Mouse (Mus musculus): ENCODE results near the gene Nuak1.
A peak's percentile ranks its signal among the peaks of the same experiment; 100 is the strongest.
"Not testable (repeated sequence)": the region's sequence is repeated elsewhere in the genome, so short reads cannot be mapped to it uniquely, and the experiment has no call there.

The Nuak1 gene

GRCm38 (mm10) chr10:84440541-84441433 is at the start of gene Nuak1:
Gene Nuak1 (minus strand): TSS chr10:84440597.
- peak; percentile 83 for DNase-seq (ENCODE audit: low read depth)

DNA sequence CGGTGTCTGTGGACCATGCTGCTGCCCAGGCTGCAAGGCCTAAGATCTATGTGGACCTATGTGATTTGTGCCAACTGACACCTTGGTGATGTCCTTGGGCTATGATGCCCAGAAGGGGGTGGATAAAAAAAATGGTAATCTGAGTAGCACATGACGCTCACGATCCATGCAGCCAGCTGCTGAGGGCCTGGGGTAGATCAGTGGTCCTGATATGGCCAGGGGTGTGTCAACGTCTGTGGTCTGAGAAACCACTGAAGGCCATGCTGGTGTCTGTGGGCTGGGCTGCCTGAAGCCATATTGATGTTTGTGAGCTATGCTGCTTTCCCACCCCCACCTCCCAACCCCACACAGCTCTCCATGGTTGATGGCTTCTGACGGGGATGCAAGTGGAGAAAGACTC is 49.7 kb upstream of the Nuak1 start:
- peak; percentile 94 for DNase-seq (ENCODE audit: low read depth)

DNA sequence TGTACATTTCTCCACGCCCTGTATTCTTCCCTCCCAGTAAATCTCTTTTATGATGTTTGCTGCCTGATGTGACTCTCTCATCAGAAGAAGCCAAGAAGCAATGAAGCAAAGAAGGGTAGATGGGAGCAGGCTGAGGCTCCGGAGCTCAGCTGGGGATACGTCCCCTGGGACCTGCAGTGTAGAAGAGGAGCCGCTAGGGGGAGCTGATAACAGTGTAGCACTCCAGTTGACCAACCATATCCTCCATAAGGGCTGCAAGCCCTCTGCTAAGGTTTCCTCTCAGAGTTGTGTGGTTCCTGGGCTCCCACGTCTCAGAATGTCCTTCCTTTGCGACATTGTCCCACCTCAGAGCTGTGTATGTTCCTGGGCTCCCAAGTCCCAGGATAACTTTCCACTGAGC is 47.9 kb upstream of the Nuak1 start:
- peak; percentile 73 for DNase-seq (ENCODE audit: low read depth)

DNA sequence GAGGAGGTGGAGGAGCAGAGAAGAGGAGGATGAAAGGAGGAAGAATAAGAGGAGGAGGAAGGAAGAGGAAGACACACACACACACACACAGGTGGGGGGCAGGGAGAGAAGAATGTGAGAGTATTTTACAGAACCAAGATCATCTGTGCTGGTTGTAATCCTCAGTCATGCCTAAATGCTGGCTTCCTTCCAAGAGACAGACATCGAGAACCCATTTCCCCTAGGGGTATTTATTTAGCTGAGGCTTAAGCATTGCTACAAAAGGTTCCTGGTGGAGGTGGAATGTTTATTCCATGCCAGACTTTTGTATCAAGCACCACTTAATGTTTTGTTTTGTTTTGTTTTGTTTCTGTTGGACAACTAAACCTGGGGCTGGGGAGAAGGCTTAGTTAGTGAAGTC is 44.3 kb upstream of the Nuak1 start:
- peak; percentile 17 for DNase-seq (ENCODE audit: low read depth)

GRCm38 (mm10) chr10:84483553-84483952 is 43.2 kb upstream of the Nuak1 start:
- DNase-seq (ENCODE audit: low read depth), result no peak

DNA sequence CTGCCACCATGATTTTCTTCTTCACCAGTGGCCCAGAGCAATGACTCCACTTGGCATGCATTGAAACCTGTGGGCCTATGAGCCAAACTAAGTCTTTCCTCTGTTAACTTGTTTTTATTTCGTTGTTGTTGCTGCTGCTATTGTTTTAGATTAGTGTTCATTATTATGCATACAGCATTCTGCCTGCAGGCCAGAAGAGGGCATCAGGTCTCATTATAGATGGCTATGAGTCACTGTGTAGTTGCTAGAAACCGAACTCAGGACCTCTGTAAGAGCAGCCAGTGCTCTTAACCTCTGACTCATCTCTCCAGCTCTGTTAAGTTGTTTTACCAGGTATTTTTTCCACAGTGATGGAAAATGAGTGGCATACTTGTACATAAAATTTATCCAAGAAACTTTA is 42.7 kb upstream of the Nuak1 start:
- DNase-seq (ENCODE audit: low read depth), result peak; percentile 51

GRCm38 (mm10) chr10:84482418-84482817 is 42.0 kb upstream of the Nuak1 start:
- DNase-seq (ENCODE audit: low read depth), result not testable (repeated sequence)

GRCm38 (mm10) chr10:84481327-84481671 is 40.9 kb upstream of the Nuak1 start:
- DNase-seq (ENCODE audit: low read depth), result no peak

GRCm38 (mm10) chr10:84480667-84481326 is 40.4 kb upstream of the Nuak1 start:
- DNase-seq (ENCODE audit: low read depth), result peak; percentile 84

GRCm38 (mm10) chr10:84480146-84480545 is 39.7 kb upstream of the Nuak1 start:
- DNase-seq (ENCODE audit: low read depth), result no peak

DNA sequence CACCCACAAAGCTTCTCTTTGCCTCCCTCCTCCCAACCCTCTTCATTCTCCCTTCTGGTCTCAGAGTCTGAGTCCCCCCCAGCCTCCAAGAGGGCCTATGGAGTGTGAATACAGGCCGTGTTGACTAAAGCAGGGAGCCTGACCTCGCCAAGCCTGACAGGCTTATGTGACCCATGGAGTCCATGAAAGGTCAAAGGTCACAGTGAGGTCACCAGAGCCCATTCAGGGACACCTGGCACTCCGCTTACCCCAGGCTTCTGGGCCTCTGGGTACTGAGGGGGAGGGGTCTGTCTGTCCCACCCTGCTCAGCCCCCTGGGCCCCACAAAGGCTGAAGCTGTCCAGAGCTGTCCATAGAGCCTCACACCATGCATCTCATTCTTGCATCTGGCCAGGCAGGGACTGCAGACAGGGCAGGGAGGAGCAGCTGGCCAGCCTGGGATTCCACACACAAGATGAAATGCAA is 37.2 kb upstream of the Nuak1 start:
- DNase-seq (ENCODE audit: low read depth), result no peak

- DNase-seq (ENCODE audit: low read depth), result no peak
These were observed 36.7 kb upstream of the Nuak1 start for GRCm38 (mm10) chr10:84477045-84477612.

DNA sequence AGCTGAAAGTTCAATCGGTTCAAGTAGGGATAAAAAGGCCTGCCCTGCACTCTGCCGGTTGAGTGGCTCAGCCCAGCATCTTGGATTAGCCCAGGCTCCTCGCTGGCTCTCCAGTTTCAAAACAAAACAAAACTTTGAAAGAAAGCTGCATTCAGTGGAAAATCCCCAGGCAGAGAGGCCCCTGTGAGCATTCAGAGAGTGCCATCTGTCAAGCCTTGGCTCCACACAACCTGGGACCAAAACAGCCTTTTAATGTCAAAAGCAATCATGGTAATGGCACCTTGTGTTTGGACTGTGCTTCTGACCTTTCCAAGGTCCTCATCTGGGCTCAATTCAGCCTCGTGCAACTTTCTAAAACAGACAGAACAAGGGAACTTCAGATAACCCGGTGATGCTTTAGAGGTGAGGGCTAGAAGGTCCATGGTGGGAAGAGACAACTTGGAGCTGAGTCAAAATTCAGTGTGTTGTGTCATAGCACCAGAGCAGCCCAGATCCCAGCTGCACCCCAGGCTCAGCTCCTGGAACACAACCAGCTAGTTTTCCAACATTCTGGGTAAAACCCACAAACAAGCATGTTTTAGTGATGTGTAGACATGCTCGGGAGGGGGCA is 27.3 kb upstream of the Nuak1 start:
- no peak for DNase-seq (ENCODE audit: low read depth)

DNA sequence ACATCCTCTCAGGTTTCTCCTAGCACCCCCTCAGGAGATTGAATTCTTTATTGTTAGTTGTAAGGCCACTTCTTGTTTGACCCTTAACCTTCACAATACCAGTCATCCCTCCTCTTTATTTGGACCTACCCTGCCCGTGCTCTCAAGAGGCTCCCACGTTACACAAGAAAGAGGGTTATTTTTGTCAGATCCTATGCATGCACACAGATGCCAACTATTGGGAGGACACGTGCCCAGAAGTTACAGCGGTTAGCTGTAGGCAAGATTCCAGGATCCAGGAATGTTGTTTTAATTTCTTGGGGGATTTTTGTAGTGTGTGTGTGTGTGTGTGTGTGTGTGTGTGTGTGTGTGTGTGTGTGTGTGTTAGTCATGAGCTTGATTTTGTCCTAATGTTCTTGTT is 25.1 kb upstream of the Nuak1 start:
- DNase-seq (ENCODE audit: low read depth), result no peak

DNA sequence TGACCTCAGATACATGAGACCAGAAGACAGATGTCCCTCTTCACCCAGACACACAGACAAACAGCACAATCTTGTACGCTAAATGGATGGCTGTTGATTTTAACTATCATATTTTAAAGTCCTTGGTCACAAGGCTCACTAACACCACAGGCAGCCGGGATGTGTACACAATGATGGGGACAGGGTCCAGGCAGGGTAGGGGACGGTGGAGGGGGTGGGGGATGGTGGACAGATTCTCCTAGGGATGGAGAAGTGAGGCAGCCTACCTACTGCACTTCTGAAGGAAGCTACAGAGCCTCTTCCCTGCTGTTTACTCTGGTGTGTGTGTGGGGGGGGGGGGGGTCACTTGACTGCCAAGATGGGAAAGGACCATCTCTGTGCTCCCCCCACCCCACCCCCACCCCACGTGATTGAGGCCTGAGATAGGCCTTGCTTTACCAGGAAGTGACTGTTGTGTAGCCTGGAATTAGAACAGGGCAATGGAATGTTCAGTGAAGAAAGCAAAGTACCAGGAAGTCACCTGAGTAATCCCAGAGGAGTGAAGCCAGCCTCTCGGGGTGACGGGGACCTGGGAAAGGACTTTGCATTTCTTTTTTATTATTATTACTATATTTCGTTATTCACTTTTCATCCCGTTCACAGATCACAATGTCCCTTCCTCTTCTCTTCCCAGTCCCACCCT is 20.2 kb upstream of the Nuak1 start:
- no peak for DNase-seq (ENCODE audit: low read depth)

GRCm38 (mm10) chr10:84458094-84458493 is 17.7 kb upstream of the Nuak1 start:
- DNase-seq (ENCODE audit: low read depth), result no peak

DNA sequence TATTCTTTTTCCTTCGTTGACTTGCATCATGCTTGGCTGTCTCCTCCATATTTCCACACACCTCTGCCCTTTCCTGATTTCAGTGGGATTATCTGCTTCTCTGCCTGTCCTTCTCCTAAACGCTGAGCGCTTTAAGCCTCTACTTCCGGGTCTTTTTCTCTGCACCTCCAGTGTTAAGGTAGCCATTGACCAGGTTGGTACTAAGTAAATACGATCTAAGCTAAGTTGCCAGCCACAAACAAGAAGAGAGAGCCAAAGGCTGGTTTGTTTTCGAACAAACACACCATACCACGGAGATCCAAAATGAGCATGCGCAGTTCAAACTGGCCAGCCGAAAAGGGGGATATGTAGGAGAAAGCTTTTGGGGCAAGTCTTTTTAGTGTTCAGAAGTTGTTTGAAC is 17.1 kb upstream of the Nuak1 start:
- no peak for DNase-seq (ENCODE audit: low read depth)

DNA sequence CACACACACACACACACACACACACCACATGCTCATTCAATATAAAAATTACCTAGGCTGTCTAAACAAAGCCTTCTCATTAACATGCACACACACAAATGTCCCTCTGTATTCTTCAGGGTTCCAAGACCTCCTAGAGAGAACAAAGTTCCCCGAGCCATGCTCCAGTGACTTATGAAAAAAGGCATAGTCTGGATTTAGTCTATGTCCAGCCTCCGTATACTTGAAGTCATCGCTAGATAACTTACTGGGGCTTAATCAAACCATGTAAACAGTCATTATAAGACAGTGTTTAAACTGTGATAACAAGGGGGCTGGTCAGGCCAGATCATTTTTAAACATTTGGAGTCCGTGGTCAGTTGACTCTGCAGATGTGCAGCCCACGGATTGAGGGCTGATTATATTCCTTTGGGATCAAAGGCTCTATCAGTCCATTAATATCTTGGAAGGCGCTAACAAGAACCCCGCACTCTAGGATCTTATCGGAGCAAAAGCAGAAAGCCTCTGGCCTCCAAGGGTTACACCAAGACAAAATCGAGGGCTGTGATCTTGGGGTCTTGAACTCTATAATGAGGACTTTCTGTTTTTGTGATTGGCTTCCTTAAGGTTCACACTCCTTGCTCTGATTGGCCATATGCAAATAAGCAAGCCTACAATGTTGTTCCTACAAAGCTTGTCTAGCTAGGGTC is 16.4 kb upstream of the Nuak1 start:
- no peak for DNase-seq (ENCODE audit: low read depth)

- DNase-seq (ENCODE audit: low read depth), result no peak
These were observed 11.5 kb upstream of the Nuak1 start for GRCm38 (mm10) chr10:84451883-84452282.

- peak; percentile 74 for DNase-seq (ENCODE audit: low read depth)
These were observed 10.3 kb upstream of the Nuak1 start for GRCm38 (mm10) chr10:84450654-84451053.

DNA sequence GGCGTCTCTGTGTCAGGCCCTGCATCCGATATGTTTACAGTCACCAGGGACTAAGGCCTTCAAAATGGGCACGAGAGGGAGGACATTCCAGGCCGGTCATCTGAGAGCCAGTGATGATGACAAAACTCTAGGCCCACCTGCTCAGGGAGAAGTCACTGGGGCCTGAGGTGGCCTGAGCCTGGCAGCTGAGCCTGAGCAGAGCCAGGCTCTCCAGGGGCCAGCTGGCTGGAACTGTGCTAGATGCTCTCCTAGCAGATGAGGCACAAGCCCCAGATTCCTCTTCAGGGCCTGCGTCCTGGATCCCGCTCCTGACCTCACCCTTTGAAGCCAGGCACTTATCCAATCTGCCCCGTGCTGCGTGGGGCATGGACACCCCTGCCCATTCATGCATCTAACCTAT is 9.3 kb upstream of the Nuak1 start:
- DNase-seq (ENCODE audit: low read depth), result no peak
